Mouse (Mus musculus) cerebellum, adult 11 months (tissue): ENCODE data around the gene Ptprd.
"Not testable (repeated sequence)": the region's sequence is repeated elsewhere in the genome, so short reads cannot be mapped to it uniquely, and the experiment has no call there.

Source experiments
- DNase-seq: peaks from one replicate; pipeline ENCODE4 v3.0.0; 2022

Gene Ptprd

DNA sequence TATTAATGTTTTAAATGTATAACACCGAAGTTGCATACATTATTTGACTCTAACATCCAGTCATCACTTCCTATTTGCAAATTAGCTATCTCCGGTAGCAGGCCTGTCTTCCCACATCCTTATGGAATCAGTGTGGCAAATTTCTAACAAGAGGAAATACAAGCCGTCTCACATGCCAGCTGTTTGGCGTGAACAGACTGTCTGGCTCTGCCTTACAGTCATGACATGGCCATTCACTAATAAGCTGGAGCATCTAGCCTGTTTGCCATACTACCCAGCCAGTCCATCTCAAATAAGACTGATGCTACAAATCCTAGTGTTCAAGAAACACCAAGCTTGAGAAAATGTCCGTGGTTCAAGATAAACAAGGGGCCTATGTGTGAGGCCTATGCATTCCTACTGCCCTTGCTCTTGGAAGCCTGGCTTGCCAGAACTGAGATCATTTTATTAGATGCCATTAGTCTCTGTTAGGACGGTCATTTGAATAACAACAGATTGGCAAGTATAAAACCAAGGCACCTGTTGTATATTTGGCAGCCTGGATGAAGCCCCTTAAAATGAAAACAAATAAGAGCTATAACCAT is 1773.2 kb downstream of the Ptprd start:
- DNase-seq, result no peak

DNA sequence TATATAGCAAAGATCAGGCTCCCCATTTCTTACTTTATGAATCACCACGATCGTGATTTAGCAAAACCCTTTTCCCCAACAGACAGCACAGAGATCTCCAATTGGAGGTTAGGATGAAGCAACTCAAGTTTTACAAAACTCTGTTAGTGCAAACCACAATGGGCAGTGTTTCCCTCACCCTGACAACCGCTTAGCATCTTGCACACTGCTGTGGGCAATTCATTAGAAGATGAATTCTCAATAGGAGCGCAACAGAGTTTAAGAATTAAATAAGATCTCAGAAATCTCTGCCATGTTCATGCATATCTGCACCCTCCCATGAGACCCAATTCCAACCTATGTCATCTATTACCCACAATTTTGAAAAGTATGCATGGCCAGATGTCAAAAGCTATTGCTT is 1773.7 kb downstream of the Ptprd start:
- DNase-seq, result no peak

DNA sequence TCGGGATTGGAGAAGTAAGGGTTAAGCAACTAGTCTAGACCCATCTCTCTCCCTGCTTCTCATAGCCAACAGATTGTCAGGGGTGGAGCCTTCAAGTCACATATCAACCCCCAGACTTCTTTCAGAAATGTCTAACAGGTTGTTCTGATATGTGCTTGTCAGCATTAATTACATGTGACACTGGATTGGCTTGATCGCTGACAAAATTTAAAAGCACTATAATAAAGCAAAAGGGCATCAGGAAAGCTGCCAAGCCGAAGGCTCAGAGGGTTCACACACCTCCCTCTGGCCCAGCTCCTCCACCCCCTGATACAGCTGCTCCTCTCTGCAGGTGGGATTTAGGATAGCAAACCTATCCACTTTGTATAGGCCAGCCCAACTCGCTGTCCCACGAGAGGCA is 1775.8 kb downstream of the Ptprd start:
- peak; percentile 35 for DNase-seq

GRCm38 (mm10) chr4:76429769-76430168 is 1782.0 kb downstream of the Ptprd start:
- DNase-seq, result no peak

- DNase-seq, result not testable (repeated sequence)
These were observed 1784.7 kb downstream of the Ptprd start for GRCm38 (mm10) chr4:76427036-76427435.

- no peak for DNase-seq
These were observed 1786.6 kb downstream of the Ptprd start for GRCm38 (mm10) chr4:76425230-76425575.

DNA sequence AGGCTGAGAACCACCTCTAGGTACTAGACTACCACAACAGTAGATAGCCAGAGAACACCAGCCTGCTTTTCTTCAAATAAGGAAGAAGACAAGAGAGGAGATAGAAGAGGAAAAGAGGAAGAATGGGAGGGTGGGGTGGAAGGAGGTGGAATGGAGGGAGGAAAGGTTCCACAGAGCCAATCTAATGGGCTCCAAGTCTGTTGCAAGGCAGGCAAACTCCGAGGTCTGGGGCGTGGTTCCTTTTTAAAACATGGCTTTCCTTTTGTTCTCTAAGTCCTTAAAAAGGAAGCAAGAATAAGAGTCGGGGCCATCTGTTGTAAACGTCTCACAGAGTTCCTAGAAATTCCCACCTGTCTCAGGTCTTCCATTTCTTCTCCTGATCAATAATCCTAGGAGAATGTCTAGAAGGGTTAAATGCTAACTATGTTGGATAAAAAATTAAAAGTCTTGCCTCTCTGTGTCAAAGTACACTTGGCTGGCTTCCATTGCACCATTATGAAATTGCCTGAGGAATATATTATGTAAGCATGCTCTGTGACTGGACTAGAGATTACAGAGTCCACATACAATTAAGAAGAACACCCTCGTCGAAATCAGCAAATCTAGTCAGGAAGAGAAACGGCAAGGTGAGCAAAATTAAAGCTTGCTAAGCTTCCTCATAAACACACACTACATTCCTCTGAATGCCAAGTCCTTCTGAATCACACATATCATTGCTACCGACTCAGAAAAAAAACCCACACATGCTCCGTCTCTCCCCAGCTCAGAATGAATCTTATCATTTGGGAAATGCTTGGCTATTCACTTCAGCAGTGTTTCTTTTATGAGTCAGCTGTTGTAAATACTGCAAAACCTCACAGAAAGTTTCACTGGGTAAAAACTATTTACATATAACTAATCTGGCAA is 1787.2 kb downstream of the Ptprd start:
- no peak for DNase-seq

DNA sequence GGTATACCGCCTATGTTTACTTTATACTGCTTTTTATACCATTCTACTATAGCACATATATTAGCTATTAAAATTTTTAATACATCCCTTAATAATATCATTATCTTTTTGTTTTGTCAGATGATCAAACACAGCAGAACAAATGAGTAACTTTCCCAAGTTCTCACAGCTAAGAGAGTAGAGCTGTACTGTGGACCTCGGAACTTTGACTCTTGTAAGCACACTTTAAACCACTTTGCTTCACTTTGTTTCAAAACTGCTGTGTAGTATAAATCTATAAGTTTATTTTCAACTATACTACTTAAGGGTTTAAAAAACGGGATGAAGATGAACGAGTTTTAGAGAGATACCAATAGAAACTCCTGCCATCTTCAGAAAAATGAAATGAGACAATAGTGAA is 1789.6 kb downstream of the Ptprd start:
- DNase-seq, result no peak

GRCm38 (mm10) chr4:76419641-76420040 is 1792.1 kb downstream of the Ptprd start:
- DNase-seq, result no peak

- no peak for DNase-seq
These were observed 1794.1 kb downstream of the Ptprd start for GRCm38 (mm10) chr4:76417676-76418075.

GRCm38 (mm10) chr4:76415624-76416023 is 1796.1 kb downstream of the Ptprd start:
- DNase-seq, result no peak

DNA sequence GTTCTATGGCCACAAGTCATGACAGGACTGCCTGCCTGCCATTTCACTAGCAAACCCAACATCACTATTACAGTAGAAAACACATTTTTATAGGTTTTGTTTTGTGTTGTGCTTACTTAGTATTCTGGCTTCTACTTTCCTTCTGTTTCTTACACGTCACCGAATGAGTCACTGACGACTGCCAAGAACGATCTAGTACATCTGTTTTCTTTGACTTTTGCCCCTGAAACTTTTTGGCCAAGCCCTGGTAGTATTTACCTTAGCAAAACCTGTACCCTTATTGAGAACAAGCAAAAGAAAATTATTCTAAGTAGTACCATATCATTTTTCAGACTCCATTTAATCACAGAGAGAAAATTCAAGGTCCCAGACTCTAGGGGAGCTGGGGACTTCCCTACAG is 1797.2 kb downstream of the Ptprd start:
- DNase-seq, result no peak

GRCm38 (mm10) chr4:76410053-76410452 is 1801.7 kb downstream of the Ptprd start:
- no peak for DNase-seq

GRCm38 (mm10) chr4:76409159-76409558 is 1802.6 kb downstream of the Ptprd start:
- DNase-seq, result no peak

GRCm38 (mm10) chr4:76405862-76406454 is 1805.8 kb downstream of the Ptprd start:
- no peak for DNase-seq

GRCm38 (mm10) chr4:76403219-76403618 is 1808.5 kb downstream of the Ptprd start:
- peak; percentile 29 for DNase-seq

- no peak for DNase-seq
These were observed 1823.9 kb downstream of the Ptprd start for GRCm38 (mm10) chr4:76387887-76388286.

DNA sequence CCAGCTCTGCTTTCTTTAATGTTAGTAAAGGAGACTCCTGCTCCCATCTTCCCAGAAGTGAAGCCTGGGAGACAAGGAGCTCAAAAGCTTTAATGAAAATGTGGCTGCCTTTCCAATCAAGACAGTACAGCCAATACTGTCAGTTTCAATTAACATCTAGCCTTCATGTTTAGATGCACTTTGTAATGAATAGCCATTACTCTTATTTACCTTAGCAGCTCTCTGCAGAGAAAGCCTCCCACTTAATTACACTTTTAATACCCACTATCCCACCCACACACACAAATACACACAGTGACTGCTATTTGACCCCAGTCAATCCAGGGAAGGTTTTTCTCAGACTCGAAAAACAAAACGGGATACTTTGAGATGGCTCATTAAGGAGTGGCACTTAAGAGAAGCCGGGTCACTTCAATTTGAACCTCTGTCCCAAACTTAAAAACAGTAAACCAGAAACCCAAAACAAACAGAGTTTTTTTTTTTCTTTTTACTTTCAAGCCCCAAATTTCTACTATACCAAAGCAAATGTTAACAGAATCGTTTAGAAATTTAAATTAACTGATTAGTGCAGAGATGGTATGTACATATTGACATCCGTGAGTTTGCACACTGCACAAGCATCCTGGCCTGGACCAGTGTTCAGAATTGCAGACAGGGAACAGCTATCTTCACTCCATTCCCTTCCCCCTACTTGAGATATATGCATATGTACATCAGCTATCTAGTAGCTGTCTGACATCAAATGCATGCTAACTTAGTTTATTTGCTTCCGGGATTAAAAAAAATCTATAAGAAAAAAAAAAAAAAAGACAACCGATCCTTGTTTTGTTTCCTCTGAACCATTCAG is 1824.6 kb downstream of the Ptprd start:
- no peak for DNase-seq

GRCm38 (mm10) chr4:76385818-76386217 is 1825.9 kb downstream of the Ptprd start:
- DNase-seq, result no peak

DNA sequence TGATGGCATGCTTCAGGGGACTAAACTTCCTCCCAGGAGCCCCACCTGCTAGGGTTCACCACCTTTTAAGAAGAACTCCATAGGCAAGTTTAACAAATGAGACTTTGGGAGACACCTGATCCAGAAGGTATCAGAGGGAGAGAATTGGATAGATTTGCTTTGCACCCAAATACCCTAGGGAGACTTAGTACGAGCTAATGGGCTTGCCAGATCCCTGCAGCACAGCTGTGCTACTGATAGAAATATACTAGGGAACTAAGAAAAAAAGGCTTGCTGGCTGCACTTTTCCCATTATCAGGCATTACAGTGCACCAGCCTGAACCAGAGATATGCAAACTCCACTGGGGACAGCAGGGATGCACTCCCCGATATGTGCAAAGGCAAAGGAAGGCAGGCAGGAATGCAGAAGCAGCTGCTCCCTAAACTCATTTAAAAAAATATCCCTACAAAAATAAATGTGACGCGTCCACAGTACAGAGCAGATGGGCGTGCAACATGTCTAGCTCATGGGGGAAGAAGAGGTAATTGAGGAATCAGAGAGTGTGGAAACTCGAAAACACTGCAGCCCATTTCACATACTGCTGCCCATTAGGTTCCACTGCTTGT is 1831.3 kb downstream of the Ptprd start:
- DNase-seq, result no peak

DNA sequence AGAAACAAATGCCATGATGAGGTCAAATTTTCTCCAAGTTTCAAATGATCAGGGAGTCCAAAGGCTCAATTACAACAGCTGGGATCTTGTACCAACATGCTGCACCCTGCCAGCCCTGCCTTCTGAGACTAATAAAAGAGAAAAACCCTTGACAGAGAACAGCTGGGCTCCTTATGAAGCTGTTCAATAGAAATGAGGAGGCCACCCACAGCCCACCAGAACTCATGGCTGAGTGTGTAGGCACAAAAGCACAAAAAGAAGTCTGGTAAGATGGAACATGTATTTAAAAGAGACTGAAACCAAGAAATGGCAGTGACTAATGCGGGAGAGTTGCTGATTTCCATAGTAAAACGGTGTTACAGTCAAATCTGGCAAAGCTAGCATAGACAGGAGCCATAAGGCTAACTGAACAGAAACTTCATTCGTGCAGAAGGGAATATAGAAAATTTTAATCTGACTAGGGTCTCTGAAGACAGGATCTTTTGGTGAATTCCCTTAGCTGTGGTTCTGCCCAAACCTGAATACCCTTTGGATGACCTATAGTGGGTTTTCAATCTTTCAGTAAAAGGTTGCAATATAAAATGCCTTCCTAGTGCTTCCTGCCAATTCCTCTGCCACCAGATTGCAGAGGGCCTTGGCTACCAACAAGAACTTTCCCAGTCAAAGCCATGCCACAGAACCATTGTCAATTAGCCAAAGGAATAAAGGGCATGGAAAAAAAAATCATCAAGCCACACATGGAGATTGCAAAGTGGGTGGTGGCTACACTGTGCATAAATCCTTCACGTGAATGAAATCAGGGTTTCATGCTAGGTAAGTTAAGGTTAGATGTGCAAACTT is 1841.5 kb downstream of the Ptprd start:
- no peak for DNase-seq

- no peak for DNase-seq
These were observed 1842.7 kb downstream of the Ptprd start for GRCm38 (mm10) chr4:76369101-76369500.
